Mouse (Mus musculus): ENCODE measurements around the gene Nqo2.

DNA sequence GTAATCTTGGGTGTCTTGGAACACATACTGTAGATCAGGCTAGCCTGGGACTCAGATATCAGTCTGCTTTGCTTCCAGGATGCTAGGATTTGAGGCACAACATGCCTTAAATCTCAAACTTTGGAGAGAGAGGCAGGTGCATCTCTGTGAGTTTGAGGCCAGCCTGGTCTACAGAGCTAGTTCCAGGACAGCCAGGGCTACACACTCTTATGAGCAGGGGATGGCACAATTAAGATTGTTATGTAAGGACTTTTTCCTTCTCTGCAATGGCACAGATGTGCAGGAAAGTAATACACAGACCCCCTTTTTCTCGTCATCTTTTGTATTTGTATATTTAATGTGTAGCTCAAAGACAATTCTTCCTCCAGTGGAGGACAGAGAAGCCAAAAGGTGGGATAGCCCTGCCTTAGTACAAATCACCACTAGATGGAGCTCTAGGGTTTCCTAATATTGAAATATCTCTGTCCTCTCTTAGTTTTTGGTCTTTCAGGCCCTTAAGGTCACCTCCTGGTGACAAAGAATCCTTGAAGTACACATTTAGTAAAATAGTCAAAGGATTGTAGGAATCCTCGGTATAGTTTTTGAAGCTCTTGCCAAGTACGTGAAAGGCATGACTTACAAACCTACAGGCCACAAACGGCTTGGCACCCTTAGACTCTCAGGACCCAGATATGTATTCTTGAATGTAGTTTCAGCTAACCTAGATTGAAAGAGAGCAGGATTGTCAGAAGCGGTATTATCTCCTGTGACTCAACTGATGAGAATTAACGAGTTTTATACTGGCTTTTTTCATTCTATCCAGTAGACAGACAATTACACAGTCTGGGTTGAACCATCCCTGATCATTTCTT lies 7.7 kb upstream of the Nqo2 start:
- TF ChIP-seq CTCF (IDR thresholded peaks at IDR 0.05; ENCODE audit: extremely low read depth, insufficient read depth, low read length) = peak; percentile 47; the same call in 1 of the 2 replicates
- TF ChIP-seq POLR2A (IDR thresholded peaks at IDR 0.05; ENCODE audit: extremely low read depth, insufficient read depth, low read length) = no peak

Data from cortical plate, adult 2 months (tissue).